Mouse (Mus musculus) hindbrain, postnatal 0 days (tissue): Measurements from ENCODE around the gene P2ry10. TPM values are rescaled to one million over a fixed set of nuclear protein-coding genes. Genes with fewer than 3 reads are reported as not detected.
"Not testable (repeated sequence)": the region's sequence is repeated elsewhere in the genome, so short reads cannot be mapped to it uniquely, and the experiment has no call there.

Source experiments
- ATAC-seq: fragments of 200-750 bp; cut with Nextera tagmentation; 2 replicates; pipeline ENCODE4 v1.8.0; 2017; ENCODE audit warnings: mild to moderate bottlenecking, moderate TSS enrichment, moderate library complexity
- DNase-seq: peaks from one replicate; pipeline ENCODE4 v3.0.0-alpha.2; 2015; ENCODE audit warnings: low spot score
- H3K27ac ChIP-seq: fragments of 300-500 bp; sonication (generic); 2 replicates; pipeline ENCODE4 v1.5.1; 2014; ENCODE audit warnings: mild to moderate bottlenecking
- H3K27me3 ChIP-seq: fragments of 300-500 bp; sonication (generic); 2 replicates; pipeline ENCODE4 v1.6.1; 2014; ENCODE audit warnings: low read length, mixed read lengths; ENCODE audit not compliant: insufficient read depth
- H3K36me3 ChIP-seq: fragments of 300-500 bp; sonication (generic); 2 replicates; pipeline ENCODE4 v1.6.1; 2014; ENCODE audit warnings: low read length, mixed read lengths; ENCODE audit not compliant: insufficient read depth
- H3K4me1 ChIP-seq: fragments of 300-500 bp; sonication (generic); 2 replicates; pipeline ENCODE4 v1.6.1; 2014; ENCODE audit warnings: antibody characterized with exemption, low read length, mixed read lengths; ENCODE audit not compliant: insufficient read depth
- H3K4me2 ChIP-seq: fragments of 300-500 bp; sonication (generic); 2 replicates; pipeline ENCODE4 v1.6.1; 2014; ENCODE audit warnings: low read depth, mild to moderate bottlenecking, low read length, moderate library complexity, mixed read lengths
- H3K4me3 ChIP-seq: fragments of 300-500 bp; sonication (generic); 2 replicates; pipeline ENCODE4 v1.5.1; 2014; ENCODE audit warnings: low read length
- H3K9ac ChIP-seq: fragments of 300-500 bp; sonication (generic); replicated peaks from 2 replicates; pipeline ENCODE4 v1.6.1; 2014; ENCODE audit warnings: mild to moderate bottlenecking, low read length, moderate library complexity, mixed read lengths
- H3K9me3 ChIP-seq: fragments of 300-500 bp; sonication (generic); 2 replicates; pipeline ENCODE4 v1.6.1; 2016; ENCODE audit warnings: low read length, mixed read lengths
- CTCF ChIP-seq: IDR thresholded peaks from 2 replicates; pipeline ENCODE4 v1.5.1; 2016; ENCODE audit warnings: antibody characterized with exemption, control low read depth, low read depth
- WGBS: fragments of 180-500 bp; shearing (Covaris S2); extraction: QIAGEN DNeasy Blood & Tissue Kit; methylation state at CpG from one replicate; pipeline ENCODE4 v1.1.7; 2014; 5-methylcytosine and 5-hydroxymethylcytosine counted together
- polyA plus RNA-seq: library from polyadenylated mRNA; unstranded; fragments of >200 nt; fragmentation: Nextera tagmentation; extraction: Ambion mirVana; gene quantifications from 2 replicates; pipeline ENCODE4 v1.2.1, GENCODE M21; 2015
- total RNA-seq: library from RNA; depleted of rRNA; stranded (reverse); fragments of >200 nt; gene quantifications from 2 replicates; pipeline ENCODE4 v1.2.3, GENCODE M21; 2014; rRNA removed

Gene P2ry10
- not detected in 2 replicates for total RNA-seq
- not detected in 2 replicates for polyA plus RNA-seq

DNA sequence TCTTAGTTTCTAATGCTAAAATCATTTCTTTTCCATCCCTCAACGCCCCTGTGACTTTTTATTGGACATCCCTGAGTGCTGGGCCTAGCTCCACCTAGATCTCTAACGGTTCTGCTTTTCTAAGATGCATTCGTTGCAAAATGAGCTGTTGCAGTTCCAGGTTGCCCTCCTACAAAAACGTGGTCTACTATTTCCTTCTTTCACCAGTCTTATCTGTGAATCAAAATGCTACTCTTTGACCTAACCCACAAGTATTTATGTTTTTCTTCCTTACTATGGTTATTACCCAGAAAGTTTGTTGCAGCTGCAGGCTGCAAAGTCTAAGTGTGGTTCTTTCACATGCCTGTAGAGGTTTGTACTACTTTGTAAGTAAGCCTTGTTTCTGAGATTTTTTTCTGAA, at the start of gene P2ry10:
TSS of gene P2ry10 (plus strand) at position 316 of the 400 bp plus-strand sequence.
- no peaks in the 10 kb centered on the region for H3K27me3 ChIP-seq
- WGBS = 49% methylated on average over 4 of the region's 4 CpGs
- ATAC-seq (no peak), DNase-seq (no peak)
- no peak within 1 kb of the TSS for H3K27ac ChIP-seq
- no peak within 1 kb of the TSS for H3K4me2 ChIP-seq
- no peaks in the 10 kb centered on the region for H3K36me3 ChIP-seq
- no peak for TF ChIP-seq CTCF
- no peaks in the 10 kb centered on the region for H3K9me3 ChIP-seq
- no peak within 1 kb of the TSS for H3K9ac ChIP-seq
- no peak within 1 kb of the TSS for H3K4me3 ChIP-seq
- H3K4me1 ChIP-seq = no peaks in the 10 kb centered on the region

DNA sequence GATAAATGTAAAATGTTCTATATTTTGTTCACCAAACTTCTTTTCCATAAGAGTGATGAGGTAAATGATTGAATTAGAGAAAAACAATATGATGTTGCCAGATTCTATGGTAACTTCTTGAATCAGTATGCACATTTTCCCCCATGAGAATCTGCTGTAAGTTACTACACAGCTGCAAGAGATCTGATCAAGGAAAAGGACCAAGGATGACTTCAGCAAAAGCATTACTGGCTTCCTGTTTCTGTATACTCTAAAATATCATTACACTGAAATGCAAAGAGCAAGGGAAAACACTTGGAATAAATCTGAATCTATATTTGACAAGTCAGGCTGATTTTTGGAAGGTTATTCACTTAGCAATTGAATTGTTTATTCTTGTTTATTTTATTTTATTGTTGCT, 49.1 kb upstream of the P2ry10 start:
- ATAC-seq = no peak
- Histone ChIP-seq H3K27me3 (no peaks in the 10 kb centered on the region), H3K27ac (no peak overlapping the region), H3K4me2 (no peak overlapping the region), H3K9me3 (no peaks in the 10 kb centered on the region), H3K36me3 (no peaks in the 10 kb centered on the region), H3K4me1 (no peaks in the 10 kb centered on the region), H3K9ac (no peak overlapping the region), H3K4me3 (no peak overlapping the region)
- no peak for TF ChIP-seq CTCF
- no peak for DNase-seq

DNA sequence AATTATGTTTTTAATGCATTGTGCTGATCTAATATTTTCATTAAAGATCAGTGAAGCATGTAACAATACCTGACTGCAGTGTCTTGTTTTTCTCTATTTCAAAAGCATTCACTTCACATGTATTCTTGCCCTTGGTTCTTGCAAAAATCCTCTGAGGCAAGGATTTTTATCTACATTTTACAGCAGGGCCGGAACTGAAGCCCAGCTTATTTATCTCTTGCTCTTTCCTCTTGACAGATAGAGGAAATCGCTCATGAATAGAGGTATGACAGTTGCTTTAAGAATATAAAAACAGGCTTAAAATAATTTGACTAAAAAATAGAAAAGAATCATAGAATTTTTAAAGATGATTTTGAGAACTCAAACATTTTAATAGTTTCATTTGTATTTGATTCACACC, 48.7 kb upstream of the P2ry10 start:
- DNase-seq (no peak), ATAC-seq (no peak)
- Histone ChIP-seq H3K9me3 (no peaks in the 10 kb centered on the region), H3K4me1 (no peaks in the 10 kb centered on the region), H3K4me3 (no peak overlapping the region), H3K27me3 (no peaks in the 10 kb centered on the region), H3K36me3 (no peaks in the 10 kb centered on the region), H3K9ac (no peak overlapping the region), H3K27ac (no peak overlapping the region), H3K4me2 (no peak overlapping the region)
- no peak for TF ChIP-seq CTCF
- 70% methylated on average over 2 of the region's 2 CpGs for WGBS

DNA sequence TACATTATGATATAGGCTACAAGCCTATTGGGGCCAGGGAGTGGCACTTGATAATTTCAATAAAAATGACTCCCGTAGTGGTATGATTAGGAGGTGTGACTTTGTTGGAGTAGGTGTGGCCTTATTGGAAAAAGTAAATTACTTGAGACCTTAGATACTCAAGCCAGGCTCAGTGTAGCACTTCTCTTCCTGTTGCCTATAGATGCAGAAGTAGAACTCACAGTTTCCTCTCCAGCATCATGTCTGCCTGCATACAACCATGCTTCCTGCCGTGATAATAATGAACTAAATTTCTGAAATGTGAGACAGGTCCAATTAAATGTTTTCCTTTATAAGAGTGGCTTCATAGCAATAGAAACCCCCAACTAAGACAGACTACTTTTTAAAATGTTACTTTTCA, 45.9 kb upstream of the P2ry10 start:
- H3K4me2 ChIP-seq = no peak overlapping the region
- no peaks in the 10 kb centered on the region for H3K9me3 ChIP-seq
- H3K4me3 ChIP-seq = no peak overlapping the region
- no peak for DNase-seq
- H3K4me1 ChIP-seq = no peaks in the 10 kb centered on the region
- H3K27ac ChIP-seq = no peak overlapping the region
- no peak overlapping the region for H3K9ac ChIP-seq
- no peak for ATAC-seq
- no peaks in the 10 kb centered on the region for H3K27me3 ChIP-seq
- no peaks in the 10 kb centered on the region for H3K36me3 ChIP-seq
- 89% methylated on average over 2 of the region's 2 CpGs for WGBS
- TF ChIP-seq CTCF = no peak

DNA sequence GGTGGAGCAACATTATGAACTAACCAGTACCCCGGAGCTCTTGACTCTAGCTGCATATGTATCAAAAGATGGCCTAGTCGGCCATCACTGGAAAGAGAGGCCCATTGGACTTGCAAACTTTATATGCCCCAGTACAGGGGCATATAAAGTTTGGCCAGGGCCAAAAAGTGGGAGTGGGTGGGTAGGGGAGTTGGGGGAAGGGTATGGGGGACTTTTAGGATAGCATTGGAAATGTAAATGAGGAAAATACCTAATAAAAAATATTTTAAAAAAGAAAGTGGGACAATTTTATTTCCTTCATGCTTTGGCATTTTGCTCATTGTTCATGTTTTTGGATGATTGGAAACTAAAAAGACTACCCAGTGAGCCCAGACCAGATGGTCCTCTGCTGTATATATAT, 4.9 kb upstream of the P2ry10 start:
- H3K4me3 ChIP-seq, H3K9ac ChIP-seq, H3K4me1 ChIP-seq, H3K36me3 ChIP-seq, DNase-seq, H3K27ac ChIP-seq, H3K4me2 ChIP-seq, ATAC-seq, H3K27me3 ChIP-seq, H3K9me3 ChIP-seq: not testable (repeated sequence)
- 100% methylated on average over 2 of the region's 2 CpGs for WGBS

DNA sequence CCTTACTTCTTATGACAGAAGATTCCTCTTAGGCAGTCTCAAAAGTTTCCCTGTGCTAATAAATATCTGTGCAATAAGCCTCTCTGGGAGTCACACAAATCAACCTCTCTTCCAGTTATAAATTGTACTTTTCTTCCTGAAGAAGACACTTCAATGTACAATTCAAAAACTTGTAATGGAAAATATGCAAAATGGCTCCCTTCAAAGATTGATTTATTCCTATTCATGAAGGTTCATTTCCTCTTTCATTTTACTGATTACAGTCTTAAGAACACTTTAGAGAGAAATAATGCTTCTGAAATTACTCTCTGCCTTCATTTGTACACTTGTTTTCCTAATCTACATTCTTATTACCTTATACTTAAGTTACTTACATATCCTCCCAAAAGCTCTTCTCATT, 4.0 kb upstream of the P2ry10 start:
- no peak for TF ChIP-seq CTCF
- no peaks in the 10 kb centered on the region for H3K27me3 ChIP-seq
- no peak overlapping the region for H3K4me3 ChIP-seq
- H3K9ac ChIP-seq = no peak overlapping the region
- no peak for ATAC-seq
- H3K4me2 ChIP-seq = no peak overlapping the region
- DNase-seq = no peak
- no peaks in the 10 kb centered on the region for H3K4me1 ChIP-seq
- no peak overlapping the region for H3K27ac ChIP-seq
- no peaks in the 10 kb centered on the region for H3K9me3 ChIP-seq
- no peaks in the 10 kb centered on the region for H3K36me3 ChIP-seq

DNA sequence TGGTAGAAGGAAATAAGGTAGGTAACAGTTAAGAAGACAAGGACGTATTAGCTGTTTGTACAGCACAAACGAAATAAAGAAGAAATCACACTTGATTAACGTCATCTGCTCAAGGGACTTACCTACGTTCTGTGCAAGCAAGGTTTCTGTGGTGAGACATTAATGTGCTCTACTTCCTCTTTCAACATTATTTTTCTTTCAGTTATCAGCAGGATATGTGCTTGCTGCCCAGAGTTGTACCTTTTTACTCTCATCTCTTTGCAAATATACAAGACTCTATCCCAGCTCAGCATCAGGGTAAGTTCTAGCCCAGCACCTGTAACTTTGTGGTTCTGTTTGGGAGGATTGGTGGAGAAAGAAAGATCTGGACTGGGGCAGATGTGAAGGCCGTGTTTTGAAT, 839 bp downstream of the P2ry10 start:
- no peak for DNase-seq
- TF ChIP-seq CTCF = no peak

More for the DNA sequence above, 839 bp downstream of the P2ry10 start:
- no peaks in the 10 kb centered on the region for H3K4me1 ChIP-seq
- no peak overlapping the region for H3K4me3 ChIP-seq
- no peak overlapping the region for H3K27ac ChIP-seq
- no peaks in the 10 kb centered on the region for H3K36me3 ChIP-seq
- WGBS = 78% methylated on average over 5 of the region's 5 CpGs
- ATAC-seq = no peak
- H3K27me3 ChIP-seq = no peaks in the 10 kb centered on the region
- H3K9me3 ChIP-seq = no peaks in the 10 kb centered on the region
- no peak overlapping the region for H3K9ac ChIP-seq
- H3K4me2 ChIP-seq = no peak overlapping the region
